Mouse (Mus musculus): Measurements from ENCODE around the gene Myom1. TPM values are rescaled to one million over a fixed set of nuclear protein-coding genes. Genes with fewer than 3 reads are reported as not detected.
A peak's percentile ranks its signal among the peaks of the same experiment; 100 is the strongest.

Gene Myom1
- total RNA-seq, 2 experiments from 2014 or later = 1.9 to 3.3 TPM

DNA sequence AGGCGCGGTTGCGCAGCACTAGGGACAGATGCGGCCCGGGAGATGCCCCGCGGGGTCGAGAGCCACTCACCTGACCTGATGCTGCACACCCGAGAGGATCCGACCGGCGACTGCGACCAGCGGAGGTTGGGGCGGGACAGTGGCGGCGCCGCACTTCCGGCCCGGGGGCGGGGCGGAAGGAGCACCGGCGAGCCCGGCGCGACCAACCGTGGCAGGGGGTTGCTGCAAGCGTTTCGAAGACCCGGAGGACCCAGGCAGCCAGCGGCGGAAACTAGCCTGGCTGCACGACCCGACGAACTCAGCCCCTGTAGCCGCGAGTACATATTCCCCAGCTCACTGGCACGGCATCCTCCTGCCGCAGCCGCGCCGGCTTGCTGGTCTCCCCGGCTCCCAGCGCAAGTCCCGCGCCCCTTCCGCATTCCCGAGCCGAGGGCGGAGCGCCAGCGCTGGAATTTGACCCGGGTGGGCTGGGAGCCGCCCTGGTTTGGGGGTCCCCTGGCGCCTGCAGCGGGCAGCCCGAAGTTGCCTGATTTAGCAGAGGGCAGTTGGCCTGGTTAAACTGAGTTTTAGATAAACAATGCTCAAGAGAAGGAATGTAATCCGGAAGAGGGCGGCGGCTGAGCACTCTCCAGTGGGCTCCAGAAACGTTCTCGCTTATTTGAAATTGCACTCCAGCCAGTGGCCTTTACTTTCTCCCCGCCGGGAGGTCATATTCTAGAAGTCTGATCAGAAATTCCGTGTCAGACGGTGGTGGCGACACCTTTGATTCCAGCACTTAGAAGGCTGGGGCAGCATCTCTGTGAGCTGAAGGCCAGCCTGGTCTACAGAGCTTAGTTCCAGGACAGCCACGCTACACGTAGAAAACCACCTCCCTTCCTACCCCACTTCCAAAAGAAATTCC is 11.8 kb upstream of the Myom1 start:
- DNase-seq (ENCODE audit: extremely low spot score in 1 of 2, low spot score in 1 of 2) = peak; percentile 73 to 79

GRCm38 (mm10) chr17:70991706-70992625 is 10.5 kb upstream of the Myom1 start:
- DNase-seq (ENCODE audit: extremely low spot score in 1 of 2, low spot score in 1 of 2) = no peak

- no peak for DNase-seq (ENCODE audit: extremely low spot score in 1 of 2, low spot score in 1 of 2)
Measured at GRCm38 (mm10) chr17:70992662-70993061, 9.8 kb upstream of the Myom1 start.

GRCm38 (mm10) chr17:70993385-70993807 is 9.0 kb upstream of the Myom1 start:
- DNase-seq (ENCODE audit: extremely low spot score in 1 of 2, low spot score in 1 of 2) = no peak

DNA sequence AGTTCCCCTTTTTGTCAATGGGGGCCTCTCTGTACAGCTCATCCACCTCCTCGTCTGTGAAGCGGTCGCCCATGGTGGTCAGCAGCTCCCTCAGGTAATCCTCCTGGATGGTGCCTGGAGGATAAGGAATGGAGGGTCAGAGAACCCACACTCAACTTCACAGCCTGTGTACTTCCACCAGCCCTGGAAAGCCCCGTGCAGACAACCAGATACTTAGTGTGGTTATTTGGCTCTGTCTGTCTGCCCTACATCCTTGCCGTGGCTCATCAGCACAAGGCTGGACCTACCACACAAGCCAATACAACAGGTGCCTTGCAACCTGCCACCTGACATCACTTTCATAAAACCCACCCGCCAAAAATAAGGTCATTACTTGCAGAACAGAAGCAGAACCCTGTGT is 7.8 kb upstream of the Myom1 start:
- no peak for DNase-seq (ENCODE audit: extremely low spot score in 1 of 2, low spot score in 1 of 2)

GRCm38 (mm10) chr17:70995551-70995950 is 6.9 kb upstream of the Myom1 start:
- no peak for DNase-seq (ENCODE audit: extremely low spot score in 1 of 2, low spot score in 1 of 2)

DNA sequence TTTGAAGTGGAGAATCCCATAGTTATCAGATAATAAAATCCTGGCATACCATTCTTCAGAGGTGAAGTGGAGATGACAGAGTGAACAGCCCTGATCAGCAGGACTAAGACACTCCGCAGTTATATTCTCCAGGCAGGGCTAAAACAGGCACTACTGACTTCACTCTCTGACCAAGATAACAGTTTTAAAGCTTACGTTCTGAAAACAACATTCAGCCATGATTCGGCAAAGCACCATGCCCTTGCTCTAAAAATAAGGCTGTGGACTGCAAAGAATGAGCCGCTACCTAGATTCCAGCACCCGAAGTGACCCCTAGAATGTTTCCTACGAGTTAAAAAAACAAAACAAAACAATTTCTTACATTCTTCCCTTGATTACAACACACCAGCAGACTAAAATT is 4.6 kb upstream of the Myom1 start:
- DNase-seq (ENCODE audit: extremely low spot score in 1 of 2, low spot score in 1 of 2) = no peak

DNA sequence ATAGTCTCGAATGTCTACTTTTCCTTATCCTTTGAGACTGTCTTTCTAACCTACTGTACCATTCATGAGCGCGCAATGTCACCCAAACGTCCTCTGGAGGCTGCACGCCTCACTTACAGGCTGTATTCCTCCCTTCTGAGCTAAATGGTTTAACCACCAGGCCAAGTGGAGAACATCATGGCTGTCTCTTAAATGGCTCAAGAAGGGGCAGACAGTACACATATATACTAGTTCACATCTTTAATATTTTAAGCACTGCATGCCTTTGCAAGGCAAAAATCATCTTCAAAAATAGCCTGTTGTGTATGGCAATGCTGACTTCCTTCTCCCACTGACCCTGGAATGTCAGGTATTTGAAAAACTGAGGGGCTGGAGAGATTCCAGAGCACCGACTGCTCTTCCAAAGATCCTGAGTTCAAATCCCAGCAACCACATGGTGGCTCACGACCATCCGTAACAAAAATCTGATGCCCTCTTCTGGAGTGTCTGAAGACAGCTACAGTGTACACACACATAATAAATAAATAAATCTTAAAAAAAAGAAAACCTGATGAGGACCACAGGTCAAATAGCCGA is 3.9 kb upstream of the Myom1 start:
- no peak for DNase-seq (ENCODE audit: extremely low spot score in 1 of 2, low spot score in 1 of 2)

DNA sequence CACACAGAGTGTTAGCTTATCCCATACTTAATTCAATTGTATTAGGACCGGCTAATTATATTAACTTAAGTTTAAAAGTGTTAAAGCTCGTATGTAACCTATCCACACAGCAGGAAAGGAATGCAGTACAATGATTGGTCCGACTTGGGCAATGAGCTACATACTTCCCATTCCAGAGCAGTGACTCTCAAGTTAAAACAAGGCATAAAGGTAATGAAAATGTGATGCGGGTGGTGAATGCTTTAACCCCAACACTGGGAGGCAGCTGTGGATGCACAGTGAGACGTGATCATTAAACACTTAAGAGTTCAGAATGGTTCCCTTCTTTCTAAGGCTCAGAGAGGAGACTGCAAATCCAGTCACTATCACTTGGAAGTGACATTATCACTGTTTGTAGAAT is 3.2 kb upstream of the Myom1 start:
- no peak for DNase-seq (ENCODE audit: extremely low spot score in 1 of 2, low spot score in 1 of 2)

- DNase-seq (ENCODE audit: extremely low spot score in 1 of 2, low spot score in 1 of 2) = no peak
Measured at GRCm38 (mm10) chr17:71000255-71000654, 2.2 kb upstream of the Myom1 start.

GRCm38 (mm10) chr17:71001067-71001466 is 1.4 kb upstream of the Myom1 start:
- no peak for DNase-seq (ENCODE audit: extremely low spot score in 1 of 2, low spot score in 1 of 2)

DNA sequence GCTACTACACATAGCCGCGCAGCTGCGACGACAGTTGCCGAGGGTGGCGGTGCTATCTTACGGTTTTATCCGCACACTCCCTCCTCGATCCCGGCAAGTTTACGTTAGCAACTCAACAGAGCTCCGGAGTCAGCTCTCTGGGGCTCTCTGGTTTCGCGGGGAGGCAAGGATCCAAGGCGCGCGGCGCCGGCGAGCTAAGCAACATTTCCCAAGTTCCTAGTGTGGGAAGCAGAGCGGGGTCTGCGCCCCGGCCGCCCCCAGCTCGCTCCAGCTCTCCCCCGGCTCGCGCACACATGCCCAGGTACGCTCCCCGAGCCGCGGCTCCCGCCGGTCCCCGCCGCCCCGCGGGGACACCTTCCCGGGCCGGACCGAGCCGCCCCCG is 743 bp upstream of the Myom1 start:
- peak in 1 of 2 experiments; percentile 35 for DNase-seq (ENCODE audit: extremely low spot score in 1 of 2, low spot score in 1 of 2)

GRCm38 (mm10) chr17:71002744-71003094 is 286 bp downstream of the Myom1 start, which contains the start of gene Myl12a:
Myl12a (minus strand) TSS chr17:71002878.
- DNase-seq (ENCODE audit: extremely low spot score in 1 of 2, low spot score in 1 of 2) = no peak

- DNase-seq (ENCODE audit: extremely low spot score in 1 of 2, low spot score in 1 of 2) = no peak
Measured at GRCm38 (mm10) chr17:71003112-71003511, 679 bp downstream of the Myom1 start.

DNA sequence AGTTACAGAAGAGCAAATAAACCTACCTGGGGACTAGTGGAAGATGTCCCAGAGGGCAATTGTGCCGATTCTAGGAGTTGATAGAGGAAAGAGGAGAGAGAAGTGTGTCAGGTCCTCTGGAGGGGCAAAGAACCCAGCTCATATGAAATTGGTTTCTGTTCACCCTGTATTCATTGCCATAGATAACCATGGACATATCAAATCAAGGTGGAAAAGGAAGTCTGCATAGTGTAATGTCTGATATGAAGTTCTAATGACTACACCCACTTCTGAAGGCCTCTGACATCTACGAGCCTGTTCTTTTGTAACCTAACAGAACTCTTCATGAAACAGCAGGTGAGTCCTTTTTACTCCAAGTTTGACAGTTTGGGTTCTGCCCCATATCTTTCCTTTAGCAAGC is 1.3 kb downstream of the Myom1 start:
- no peak for DNase-seq (ENCODE audit: extremely low spot score in 1 of 2, low spot score in 1 of 2)

GRCm38 (mm10) chr17:71004186-71004960 is 1.9 kb downstream of the Myom1 start:
- no peak for DNase-seq (ENCODE audit: extremely low spot score in 1 of 2, low spot score in 1 of 2)

DNA sequence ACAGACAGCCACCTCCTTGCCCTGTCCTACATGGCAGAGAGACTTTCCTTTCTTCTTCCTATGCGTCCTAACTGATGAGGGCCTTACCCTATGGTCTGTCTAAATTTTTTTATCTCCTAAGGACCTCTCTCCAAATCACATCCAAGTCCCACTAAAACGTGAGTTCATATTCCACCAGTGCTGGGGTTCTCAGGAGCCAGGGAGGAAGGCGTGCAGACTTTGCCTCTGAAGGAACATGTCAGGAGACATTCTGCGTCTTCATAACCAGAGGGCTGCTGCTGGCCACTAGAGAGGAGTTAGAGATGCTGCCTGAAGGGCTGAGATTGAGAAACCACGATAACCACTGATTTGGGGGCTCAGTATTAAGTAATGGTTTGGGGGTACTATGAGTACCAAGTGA is 4.5 kb downstream of the Myom1 start:
- no peak for DNase-seq (ENCODE audit: extremely low spot score in 1 of 2, low spot score in 1 of 2)

- no peak for DNase-seq (ENCODE audit: extremely low spot score in 1 of 2, low spot score in 1 of 2)
Measured at GRCm38 (mm10) chr17:71008676-71009075, 6.2 kb downstream of the Myom1 start.

DNA sequence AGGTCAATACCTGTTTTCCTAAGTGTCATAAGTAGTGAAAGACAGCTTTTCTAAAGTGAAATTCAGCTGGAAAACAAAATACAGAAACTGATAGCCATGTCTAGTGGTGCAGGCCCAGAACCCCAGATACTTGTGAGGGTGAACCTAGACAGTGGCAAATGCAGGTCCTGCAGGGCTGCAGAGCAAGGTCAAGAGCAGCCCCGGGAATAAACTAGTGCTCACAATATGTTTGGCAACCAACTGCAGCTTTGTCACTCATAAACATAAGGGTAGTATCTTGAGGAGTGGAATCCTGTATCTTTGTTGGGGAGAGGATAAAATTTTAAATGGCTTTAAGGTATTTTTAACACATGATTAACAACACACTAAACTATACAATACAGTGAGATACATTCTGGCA is 7.3 kb downstream of the Myom1 start:
- DNase-seq (ENCODE audit: extremely low spot score in 1 of 2, low spot score in 1 of 2) = no peak

- no peak for DNase-seq (ENCODE audit: extremely low spot score in 1 of 2, low spot score in 1 of 2)
Measured at GRCm38 (mm10) chr17:71010646-71011242, 8.3 kb downstream of the Myom1 start.

Measured in layer of hippocampus, postnatal 25 days (tissue).